Mouse (Mus musculus) ES-E14 (cell line): ENCODE data around the gene Ppp1r15a.

Source experiments
- CHD2 ChIP-seq: IDR thresholded peaks from 2 replicates; pipeline ENCODE4 v1.6.1; 2014; ENCODE audit warnings: mild to moderate bottlenecking, low read depth, low read length, inconsistent platforms
- HCFC1 ChIP-seq: IDR thresholded peaks from 2 replicates; pipeline ENCODE4 v1.6.1; 2012; ENCODE audit warnings: low read length, inconsistent platforms, borderline replicate concordance; ENCODE audit not compliant: insufficient read depth
- MAFK ChIP-seq: IDR thresholded peaks from 2 replicates; pipeline ENCODE4 v1.6.1; 2014; ENCODE audit warnings: mild to moderate bottlenecking, low read depth, low read length, inconsistent platforms; ENCODE audit not compliant: insufficient read depth
- ZC3H11A ChIP-seq: IDR thresholded peaks from 2 replicates; pipeline ENCODE4 v1.6.1; 2012; ENCODE audit warnings: low read depth, mild to moderate bottlenecking, inconsistent platforms, low read length, borderline replicate concordance
- ZNF384 ChIP-seq: IDR thresholded peaks from 2 replicates; pipeline ENCODE4 v1.6.1; 2012; ENCODE audit warnings: low read depth, low read length, inconsistent platforms

- TF ChIP-seq ZC3H11A, result no peak
- no peak for TF ChIP-seq HCFC1
- no peak for TF ChIP-seq ZNF384
- TF ChIP-seq MAFK, result no peak
- no peak for TF ChIP-seq CHD2
Observed at GRCm38 (mm10) chr7:45492951-45493350, 33.1 kb downstream of the Ppp1r15a start.
